Mouse (Mus musculus) neural tube, embryonic 11.5 days (tissue): ENCODE measurements around the gene Ap1s3. TPM values are rescaled to one million over a fixed set of nuclear protein-coding genes. Genes with fewer than 3 reads are reported as not detected.

Experiments used
- ATAC-seq: fragments of 200-750 bp; cut with Nextera tagmentation; 2 replicates; pipeline ENCODE4 v1.8.0; 2017; ENCODE audit warnings: moderate number of reproducible peaks, mild to moderate bottlenecking, moderate TSS enrichment, moderate library complexity; ENCODE audit not compliant: insufficient read depth, low FRiP score, low TSS enrichment
- DNase-seq: peaks from one replicate; pipeline ENCODE4 v3.0.0-alpha.2; 2015; ENCODE audit warnings: low spot score
- H3K27ac ChIP-seq: fragments of 300-500 bp; sonication (generic); 2 replicates; pipeline ENCODE4 v1.5.1; 2014; ENCODE audit warnings: low read depth, mild to moderate bottlenecking, low read length
- H3K27me3 ChIP-seq: fragments of 300-500 bp; sonication (generic); 2 replicates; pipeline ENCODE4 v1.6.1; 2014; ENCODE audit warnings: mild to moderate bottlenecking, low read length, mixed read lengths; ENCODE audit not compliant: control insufficient read depth, insufficient read depth
- H3K36me3 ChIP-seq: fragments of 300-500 bp; sonication (generic); 2 replicates; pipeline ENCODE4 v1.6.1; 2014; ENCODE audit warnings: mild to moderate bottlenecking, low read length, moderate library complexity, mixed read lengths; ENCODE audit not compliant: control insufficient read depth, insufficient read depth
- H3K4me1 ChIP-seq: fragments of 300-500 bp; sonication (generic); 2 replicates; pipeline ENCODE4 v1.6.1; 2014; ENCODE audit warnings: low read length, mixed read lengths; ENCODE audit not compliant: control insufficient read depth, insufficient read depth
- H3K4me2 ChIP-seq: fragments of 300-500 bp; sonication (generic); 2 replicates; pipeline ENCODE4 v1.6.1; 2014; ENCODE audit warnings: low read depth, mild to moderate bottlenecking, moderate library complexity
- H3K4me3 ChIP-seq: fragments of 300-500 bp; sonication (generic); 2 replicates; pipeline ENCODE4 v1.5.1; 2014; ENCODE audit warnings: low read depth, low read length
- H3K9ac ChIP-seq: fragments of 300-500 bp; sonication (generic); 2 replicates; pipeline ENCODE4 v1.6.1; 2014; ENCODE audit warnings: mild to moderate bottlenecking, low read length
- H3K9me3 ChIP-seq: fragments of 300-500 bp; sonication (generic); 2 replicates; pipeline ENCODE4 v1.6.1; 2016; ENCODE audit warnings: low read length; ENCODE audit not compliant: control insufficient read depth
- WGBS: fragments of 180-500 bp; shearing (Covaris S2); extraction: QIAGEN DNeasy Blood & Tissue Kit; methylation state at CpG from one replicate; pipeline ENCODE4 v1.1.7; 2014; 5-methylcytosine and 5-hydroxymethylcytosine counted together
- polyA plus RNA-seq: library from polyadenylated mRNA; unstranded; fragments of >200 nt; fragmentation: Nextera tagmentation; extraction: Ambion mirVana; gene quantifications from 2 replicates; pipeline ENCODE4 v1.2.1, GENCODE M21; 2014

Gene Ap1s3
- polyA plus RNA-seq, 1 experiment from 2014 or later: not detected

DNA sequence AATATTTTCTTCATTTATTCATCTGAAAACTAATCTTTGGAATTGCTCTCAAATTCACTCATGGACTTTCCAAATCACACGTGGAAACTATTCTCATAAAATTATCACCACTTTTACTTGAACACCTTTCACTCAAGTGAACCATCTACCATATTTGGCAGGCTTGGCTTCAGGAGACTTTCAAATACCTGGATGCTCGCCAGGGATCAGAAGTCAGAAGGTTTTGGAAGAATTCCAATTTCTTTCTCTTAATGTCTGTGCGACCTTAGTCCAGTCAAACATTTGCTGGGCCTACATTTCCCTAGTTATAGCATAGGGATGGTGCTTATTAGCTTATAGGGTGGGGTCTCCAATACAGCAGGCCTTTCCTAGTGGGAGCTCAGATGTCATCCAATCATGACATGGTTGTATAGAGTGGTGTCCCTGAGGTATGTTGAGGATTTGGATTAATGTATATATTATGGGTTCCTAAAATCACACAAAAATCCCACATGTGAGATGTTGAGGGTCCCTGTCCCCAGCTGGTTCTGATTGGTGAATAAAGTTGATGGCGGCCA is 79.0 kb downstream of the Ap1s3 start:
- H3K27me3 ChIP-seq: no peaks in the 10 kb centered on the region
- WGBS: 90% methylated on average over 4 of the region's 4 CpGs
- H3K36me3 ChIP-seq: no peaks in the 10 kb centered on the region
- ATAC-seq: no peak
- DNase-seq: no peak
- H3K9ac ChIP-seq: no peak overlapping the region
- no peaks in the 10 kb centered on the region for H3K9me3 ChIP-seq
- H3K27ac ChIP-seq: no peak overlapping the region
- H3K4me1 ChIP-seq: no peaks in the 10 kb centered on the region
- no peak overlapping the region for H3K4me3 ChIP-seq
- no peak overlapping the region for H3K4me2 ChIP-seq

DNA sequence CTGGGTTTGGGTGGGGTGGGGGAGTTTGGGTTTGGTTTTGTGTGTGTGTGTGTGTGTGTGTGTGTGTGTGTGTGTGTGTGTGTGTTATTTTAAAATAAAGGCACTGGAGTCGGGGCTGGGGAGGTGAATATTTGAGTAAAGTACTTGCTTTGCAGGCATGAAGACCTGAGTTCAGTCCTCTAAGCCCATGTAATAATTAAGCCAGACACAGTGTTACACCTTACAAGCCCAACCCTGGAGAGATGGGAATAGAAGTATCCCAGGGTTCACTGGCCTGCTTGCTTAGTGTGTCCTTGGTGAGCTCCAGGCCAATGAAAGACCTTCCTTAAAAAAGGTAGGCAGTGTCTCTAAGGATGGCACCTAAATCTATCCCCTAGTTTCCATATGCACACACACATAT is 80.7 kb downstream of the Ap1s3 start:
- ATAC-seq (no peak), DNase-seq (no peak)
- H3K27me3 ChIP-seq: no peaks in the 10 kb centered on the region
- H3K4me3 ChIP-seq: no peak overlapping the region
- no peaks in the 10 kb centered on the region for H3K9me3 ChIP-seq
- no peak overlapping the region for H3K27ac ChIP-seq
- no peak overlapping the region for H3K9ac ChIP-seq
- H3K36me3 ChIP-seq: no peaks in the 10 kb centered on the region
- no peaks in the 10 kb centered on the region for H3K4me1 ChIP-seq
- H3K4me2 ChIP-seq: no peak overlapping the region
- 85% methylated on average over 1 of the region's 1 CpGs for WGBS

DNA sequence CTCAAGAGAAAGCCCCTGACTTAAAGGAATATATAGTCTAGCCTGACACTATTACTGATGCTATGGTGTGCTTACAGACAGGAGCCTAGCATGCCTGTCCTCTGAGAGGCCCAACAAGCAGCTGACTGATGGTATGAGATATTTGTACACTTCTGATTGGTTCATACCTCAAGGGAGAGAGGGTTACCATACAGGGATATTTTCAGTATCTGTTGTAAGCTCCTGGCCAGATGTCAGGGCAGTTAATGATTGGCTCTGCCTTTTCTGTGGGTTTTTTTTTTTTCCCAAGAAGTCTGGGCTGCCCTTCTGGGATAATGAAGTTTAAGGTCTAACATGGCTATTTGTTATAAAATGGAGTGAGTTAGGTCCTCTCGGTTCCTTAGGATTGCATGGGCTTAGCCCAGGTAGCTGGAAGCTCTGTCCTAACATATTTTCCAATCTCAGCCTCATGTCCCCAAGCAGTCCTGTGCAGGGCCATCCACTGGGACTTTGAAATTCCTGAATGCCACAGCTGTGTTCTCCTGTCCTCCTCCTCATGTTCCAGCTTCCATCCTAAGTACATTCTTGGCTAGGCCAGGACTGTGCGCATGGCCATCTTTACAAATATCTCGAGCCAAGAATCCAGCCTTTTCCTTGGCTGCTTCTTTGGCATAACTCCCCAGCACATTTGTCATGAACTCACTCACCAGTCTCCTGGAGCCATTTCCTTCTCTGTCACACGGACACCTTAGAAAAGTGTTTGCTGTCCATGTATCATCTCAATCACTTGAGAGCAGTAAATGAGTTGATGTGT is 81.6 kb downstream of the Ap1s3 start:
- Histone ChIP-seq H3K36me3 (no peaks in the 10 kb centered on the region), H3K27me3 (no peaks in the 10 kb centered on the region), H3K4me1 (no peaks in the 10 kb centered on the region), H3K9me3 (no peaks in the 10 kb centered on the region), H3K4me2 (no peak overlapping the region), H3K9ac (no peak overlapping the region), H3K4me3 (no peak overlapping the region), H3K27ac (no peak overlapping the region)
- no peak for DNase-seq
- no peak for ATAC-seq
- 83% methylated on average over 4 of the region's 4 CpGs for WGBS

DNA sequence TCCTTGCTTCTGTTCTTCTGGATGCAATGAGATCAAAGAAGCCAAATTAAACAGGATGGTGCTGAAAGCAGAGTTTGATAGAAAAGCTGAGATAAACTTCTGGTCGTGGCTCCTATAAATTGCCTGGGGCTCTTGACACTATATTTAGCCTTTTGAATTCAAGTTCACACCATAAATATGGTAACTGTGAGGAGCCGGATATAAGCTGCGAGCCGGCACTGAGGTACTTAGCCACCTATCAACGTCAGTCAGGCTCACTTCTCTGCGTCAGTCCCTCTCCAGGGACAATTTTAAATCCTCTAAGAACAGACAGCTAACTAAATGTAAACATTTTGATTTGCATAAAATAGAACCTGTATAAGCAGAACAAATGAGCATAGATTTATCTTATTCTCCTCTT is 82.3 kb downstream of the Ap1s3 start:
- no peaks in the 10 kb centered on the region for H3K27me3 ChIP-seq
- no peak for DNase-seq
- no peak for ATAC-seq
- H3K4me3 ChIP-seq: no peak overlapping the region
- 70% methylated on average over 6 of the region's 6 CpGs for WGBS
- H3K4me2 ChIP-seq: no peak overlapping the region
- H3K9me3 ChIP-seq: no peaks in the 10 kb centered on the region
- H3K4me1 ChIP-seq: no peaks in the 10 kb centered on the region
- H3K9ac ChIP-seq: no peak overlapping the region
- H3K36me3 ChIP-seq: no peaks in the 10 kb centered on the region
- no peak overlapping the region for H3K27ac ChIP-seq

DNA sequence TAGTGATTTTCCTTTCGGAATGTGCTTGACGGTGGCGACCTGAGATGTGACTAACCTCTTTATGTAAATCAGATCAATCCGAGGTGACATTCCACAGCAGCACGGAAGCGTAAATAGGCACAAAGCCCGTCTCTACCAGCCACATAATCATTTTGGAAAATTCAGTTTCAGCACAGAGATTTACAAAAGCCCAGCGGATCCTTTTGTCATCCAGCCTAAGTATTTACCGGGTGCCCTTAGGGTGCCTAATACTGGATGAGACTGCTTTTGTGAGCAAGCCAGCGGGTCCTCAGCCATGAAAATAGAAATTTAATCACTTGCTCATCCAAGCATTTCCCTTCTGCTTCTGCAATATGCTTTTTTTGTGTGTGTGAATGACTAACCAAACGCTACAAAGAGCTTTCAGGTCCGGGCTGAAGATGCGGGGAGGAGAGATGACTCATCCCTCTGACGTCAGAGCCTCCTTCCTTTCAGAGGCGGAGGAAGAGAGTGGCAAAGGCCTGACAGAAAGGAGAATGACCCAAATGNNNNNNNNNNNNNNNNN is 90.6 kb downstream of the Ap1s3 start:
- no peaks in the 10 kb centered on the region for H3K4me1 ChIP-seq
- ATAC-seq: peak; percentile 92
- peak overlapping the region; percentile 56; the same call in 1 of the 2 replicates for H3K27ac ChIP-seq
- 6% methylated on average over 15 of the region's 15 CpGs for WGBS
- H3K9me3 ChIP-seq: no peaks in the 10 kb centered on the region
- H3K9ac ChIP-seq: peak overlapping the region; percentile 67
- H3K27me3 ChIP-seq: no peaks in the 10 kb centered on the region
- H3K4me3 ChIP-seq: peak overlapping the region; percentile 34
- DNase-seq: peak; percentile 64
- H3K36me3 ChIP-seq: no peaks in the 10 kb centered on the region
- peak overlapping the region; percentile 52 for H3K4me2 ChIP-seq

DNA sequence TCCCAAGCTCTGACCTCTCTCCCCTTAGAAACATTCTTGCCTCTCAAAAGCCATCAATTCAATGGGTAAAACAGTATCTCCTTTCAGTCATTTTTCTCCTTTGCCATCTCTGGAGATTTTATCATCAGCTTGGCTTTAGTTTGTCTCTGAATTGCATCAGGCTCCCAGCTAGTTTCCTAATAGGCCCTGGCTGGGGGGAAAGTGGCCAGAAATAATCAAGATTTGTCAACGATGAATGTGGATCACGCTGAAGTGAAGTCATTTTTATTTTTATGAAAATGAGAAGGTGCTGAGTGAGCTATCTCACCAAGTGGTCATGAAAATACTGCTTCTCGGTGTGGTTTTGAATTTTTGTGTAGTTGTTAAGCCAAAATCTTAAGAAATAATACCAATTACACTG is 94.4 kb downstream of the Ap1s3 start:
- Histone ChIP-seq H3K36me3 (no peaks in the 10 kb centered on the region), H3K4me3 (no peak overlapping the region), H3K4me2 (no peak overlapping the region), H3K27ac (no peak overlapping the region), H3K27me3 (no peaks in the 10 kb centered on the region), H3K4me1 (no peaks in the 10 kb centered on the region), H3K9ac (no peak overlapping the region), H3K9me3 (no peaks in the 10 kb centered on the region)
- 90% methylated on average over 3 of the region's 3 CpGs for WGBS
- DNase-seq (no peak), ATAC-seq (no peak)

GRCm38 (mm10) chr1:79571912-79572311 is 99.9 kb downstream of the Ap1s3 start:
- DNase-seq (no peak), ATAC-seq (no peak)
- Histone ChIP-seq H3K4me1 (no peaks in the 10 kb centered on the region), H3K9me3 (no peaks in the 10 kb centered on the region), H3K9ac (no peak overlapping the region), H3K36me3 (no peaks in the 10 kb centered on the region), H3K4me2 (no peak overlapping the region), H3K27me3 (no peaks in the 10 kb centered on the region), H3K27ac (no peak overlapping the region), H3K4me3 (no peak overlapping the region)
- WGBS: 86% methylated on average over 4 of the region's 4 CpGs

DNA sequence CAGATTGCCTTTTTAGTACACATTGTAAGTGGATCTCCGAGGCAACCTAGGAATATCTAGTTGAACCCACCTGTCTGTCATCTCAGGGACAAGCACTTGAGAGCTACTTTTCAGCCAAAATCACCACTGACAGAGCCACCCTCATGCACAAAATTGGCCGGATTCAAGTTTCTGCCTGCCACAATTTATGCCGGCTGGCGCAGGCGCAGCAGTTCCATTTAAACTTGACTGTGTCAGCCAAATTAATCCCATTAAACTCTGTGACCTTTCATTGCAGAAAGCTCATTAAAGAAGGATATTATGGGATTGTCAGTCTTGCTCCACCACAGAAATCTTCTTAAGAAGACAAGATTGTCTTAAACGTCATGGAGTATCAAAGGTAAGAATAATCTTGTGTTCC is 100.6 kb downstream of the Ap1s3 start:
- H3K27ac ChIP-seq: no peak overlapping the region
- no peak overlapping the region for H3K4me2 ChIP-seq
- H3K4me1 ChIP-seq: no peaks in the 10 kb centered on the region
- H3K9me3 ChIP-seq: no peaks in the 10 kb centered on the region
- WGBS: 89% methylated on average over 6 of the region's 6 CpGs
- H3K27me3 ChIP-seq: no peaks in the 10 kb centered on the region
- H3K9ac ChIP-seq: no peak overlapping the region
- no peak overlapping the region for H3K4me3 ChIP-seq
- DNase-seq: no peak
- ATAC-seq: no peak
- no peaks in the 10 kb centered on the region for H3K36me3 ChIP-seq

GRCm38 (mm10) chr1:79561186-79561585 is 110.6 kb downstream of the Ap1s3 start:
- no peaks in the 10 kb centered on the region for H3K4me1 ChIP-seq
- no peak overlapping the region for H3K4me3 ChIP-seq
- no peak overlapping the region for H3K4me2 ChIP-seq
- H3K9ac ChIP-seq: no peak overlapping the region
- WGBS: 69% methylated on average over 5 of the region's 5 CpGs
- H3K36me3 ChIP-seq: no peaks in the 10 kb centered on the region
- ATAC-seq: no peak
- H3K27me3 ChIP-seq: no peaks in the 10 kb centered on the region
- no peak overlapping the region for H3K27ac ChIP-seq
- H3K9me3 ChIP-seq: no peaks in the 10 kb centered on the region
- DNase-seq: no peak
